Mouse (Mus musculus): ENCODE results near the gene Cers3.

Cers3 gene

DNA sequence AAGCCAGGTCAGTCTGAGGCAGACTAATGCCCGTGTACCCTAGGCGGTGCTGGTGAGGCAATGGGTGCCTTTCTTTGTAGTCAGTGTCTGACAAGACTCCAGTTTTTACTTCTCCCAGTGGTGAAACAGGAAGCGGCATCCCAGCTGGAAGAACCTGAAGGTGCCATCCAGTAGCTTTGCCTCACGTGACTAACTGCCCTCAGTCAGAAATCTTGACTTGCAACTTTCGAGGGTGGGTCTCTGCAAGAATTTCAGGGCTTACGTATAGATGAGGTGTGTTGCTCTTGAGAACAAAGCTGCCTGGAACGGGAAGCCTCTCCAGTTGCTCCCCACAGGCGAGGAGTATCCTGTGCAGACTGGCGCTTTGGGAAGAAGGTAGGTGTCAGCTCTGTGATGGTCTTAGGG lies at the start of gene Cers3:
Gene Cers3 (plus strand): TSS at position 128 of the 405 bp plus-strand sequence.
- no peak for DNase-seq (ENCODE audit: low read depth)

DNA sequence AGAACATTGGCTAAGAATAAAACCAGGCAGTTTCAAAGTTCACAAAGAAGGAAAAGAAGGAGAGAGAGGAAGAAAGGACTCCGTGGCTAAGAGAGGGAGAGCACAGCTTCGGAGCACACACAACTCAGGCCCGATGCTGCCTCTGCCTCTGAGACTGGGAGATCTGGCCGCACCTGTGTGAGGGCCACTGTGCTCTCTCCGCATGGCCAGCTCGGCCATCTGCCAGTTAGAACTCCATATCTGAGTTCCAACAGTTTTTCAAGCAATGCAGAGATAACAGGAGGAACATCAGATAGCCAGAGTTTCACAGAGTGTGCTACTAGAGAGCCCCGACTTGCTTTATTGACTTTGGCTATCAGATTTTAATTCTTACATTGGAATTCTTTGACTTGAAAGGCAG lies 48.8 kb upstream of the Cers3 start:
- no peak for DNase-seq (ENCODE audit: low read depth)

DNA sequence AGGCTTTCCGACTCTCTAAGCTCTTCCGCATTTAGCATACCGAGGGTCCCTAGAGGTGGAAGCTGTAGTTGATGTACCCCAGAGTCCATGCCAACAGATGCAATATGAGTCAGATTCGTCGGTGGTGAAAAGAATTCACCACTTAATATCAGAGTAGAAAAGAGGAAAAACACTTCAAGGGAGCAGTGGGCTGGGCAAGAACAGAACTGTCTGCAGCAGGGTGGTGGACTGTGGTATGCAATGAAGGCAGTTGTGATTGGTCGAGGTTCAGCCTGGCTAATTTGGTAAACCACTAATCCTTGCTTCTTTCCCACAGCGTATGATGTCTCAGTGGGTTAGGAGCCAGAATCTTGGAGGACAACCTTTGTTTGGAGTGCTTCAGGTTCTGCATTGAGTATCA lies 40.6 kb upstream of the Cers3 start:
- DNase-seq (ENCODE audit: low read depth), result no peak

DNA sequence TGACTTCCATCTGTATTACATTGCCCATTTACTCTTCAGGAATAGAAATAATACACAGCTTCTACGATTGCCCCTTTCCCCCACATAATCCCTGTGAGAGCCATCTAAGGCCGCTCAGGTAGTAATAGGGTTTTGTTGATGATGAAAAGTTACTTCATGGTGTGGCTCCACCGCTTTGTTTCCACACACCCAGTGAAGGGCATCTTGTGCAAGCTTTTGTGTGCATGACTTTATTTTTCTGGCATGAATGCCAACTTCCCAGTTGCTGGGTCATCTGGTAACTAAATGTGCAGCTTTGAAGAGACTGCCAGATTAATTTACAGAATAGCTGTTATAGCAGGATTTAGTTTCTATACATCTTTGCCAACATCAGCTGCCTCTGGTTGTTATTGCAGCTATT lies 38.7 kb upstream of the Cers3 start:
- DNase-seq (ENCODE audit: low read depth), result no peak

DNA sequence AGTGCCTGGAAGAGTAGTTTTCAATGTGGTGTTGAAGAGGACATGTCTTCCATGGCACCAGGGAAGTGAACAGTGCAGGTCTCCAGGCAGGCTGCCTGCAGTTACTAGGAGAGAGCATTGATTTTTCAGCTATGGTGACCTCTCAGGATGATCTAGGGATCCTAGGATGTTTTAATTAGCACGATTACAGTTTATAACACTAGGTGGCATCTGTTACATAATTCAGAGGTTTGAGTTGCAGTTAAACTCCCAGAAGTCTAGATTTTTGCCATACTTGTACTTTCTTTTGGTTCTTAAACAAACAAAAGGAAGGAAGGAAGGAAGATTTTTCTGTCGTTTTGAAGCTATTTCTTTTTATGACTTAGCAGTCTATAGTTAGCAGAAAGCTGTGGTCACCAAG lies 32.1 kb upstream of the Cers3 start:
- DNase-seq (ENCODE audit: low read depth), result peak; percentile 6

DNA sequence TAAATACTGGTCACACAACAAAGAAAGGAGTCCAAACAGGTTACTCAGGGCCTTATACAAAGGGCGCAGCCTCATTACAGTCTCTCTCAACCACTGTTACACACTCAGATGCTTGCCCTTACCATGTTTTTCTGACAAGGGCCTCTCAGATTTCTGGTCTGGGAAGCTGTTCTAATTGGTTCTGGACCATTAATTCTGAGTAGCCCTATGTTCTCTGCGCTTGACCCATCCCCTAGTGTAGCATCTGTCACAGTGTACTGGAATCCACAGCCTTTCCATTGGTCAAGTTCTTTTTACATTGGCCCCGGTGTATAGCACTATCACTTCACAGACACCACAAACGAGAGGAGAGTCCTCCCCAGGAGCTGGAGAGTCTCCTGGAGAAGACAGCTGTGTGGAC lies 18.8 kb upstream of the Cers3 start:
- DNase-seq (ENCODE audit: low read depth), result no peak

DNA sequence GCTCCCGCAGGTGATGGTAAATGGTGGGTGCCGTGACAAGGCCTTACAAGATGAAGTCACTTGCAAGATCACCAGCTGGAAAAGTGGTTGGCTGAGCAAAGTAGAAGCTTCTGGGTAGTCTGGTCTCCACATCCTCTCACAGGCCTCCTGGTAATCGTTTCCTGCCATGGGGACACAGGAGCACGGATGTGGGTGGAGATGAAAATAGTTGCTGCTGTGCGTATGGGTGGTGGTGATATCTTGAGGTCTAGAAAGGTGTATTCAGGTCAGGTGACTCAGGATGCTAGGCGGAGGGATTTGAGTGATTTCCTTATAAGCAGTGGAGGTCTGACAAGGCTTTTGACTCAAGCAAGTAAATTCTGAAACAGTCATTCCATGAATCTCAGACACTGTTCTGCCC lies 18.4 kb upstream of the Cers3 start:
- peak; percentile 45 for DNase-seq (ENCODE audit: low read depth)

DNA sequence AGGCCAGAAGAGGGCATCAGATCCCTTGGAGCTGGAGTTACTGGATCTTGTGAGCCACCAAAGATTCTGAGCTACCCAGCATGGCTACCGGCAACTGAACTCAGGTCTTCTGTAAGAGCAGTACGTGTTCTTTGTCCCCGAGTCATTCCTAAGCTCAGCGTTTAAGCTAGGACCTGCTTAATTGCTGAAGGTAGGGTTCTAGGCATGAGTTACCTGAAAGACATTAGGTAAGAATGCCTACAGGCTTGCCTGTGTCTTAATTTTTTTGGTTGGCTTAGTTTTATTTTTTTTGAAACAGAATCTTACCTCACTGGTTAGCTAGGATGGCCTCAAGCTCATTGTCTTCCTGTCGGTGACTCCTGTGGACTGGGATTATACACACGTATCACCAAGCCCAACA lies 15.2 kb upstream of the Cers3 start:
- DNase-seq (ENCODE audit: low read depth), result no peak

DNA sequence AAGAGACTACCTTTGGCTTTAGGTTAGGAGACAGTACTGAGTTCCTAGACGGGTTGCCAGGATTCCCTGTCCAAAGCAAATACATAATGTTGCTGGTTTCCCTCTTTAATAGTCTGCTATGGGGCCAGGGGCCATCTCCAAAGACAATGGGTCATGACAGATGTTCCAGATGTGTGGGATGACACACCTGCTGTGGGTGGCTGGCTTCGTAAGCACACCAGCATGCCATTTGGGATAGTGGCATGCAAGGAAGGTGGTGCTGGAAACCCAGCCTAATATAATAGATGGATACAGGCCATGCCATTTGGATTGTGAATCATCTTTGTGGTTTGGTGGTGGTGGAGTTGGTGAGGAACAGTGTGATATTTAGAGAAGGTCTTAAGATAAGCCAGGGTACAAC lies 14.1 kb upstream of the Cers3 start:
- no peak for DNase-seq (ENCODE audit: low read depth)

DNA sequence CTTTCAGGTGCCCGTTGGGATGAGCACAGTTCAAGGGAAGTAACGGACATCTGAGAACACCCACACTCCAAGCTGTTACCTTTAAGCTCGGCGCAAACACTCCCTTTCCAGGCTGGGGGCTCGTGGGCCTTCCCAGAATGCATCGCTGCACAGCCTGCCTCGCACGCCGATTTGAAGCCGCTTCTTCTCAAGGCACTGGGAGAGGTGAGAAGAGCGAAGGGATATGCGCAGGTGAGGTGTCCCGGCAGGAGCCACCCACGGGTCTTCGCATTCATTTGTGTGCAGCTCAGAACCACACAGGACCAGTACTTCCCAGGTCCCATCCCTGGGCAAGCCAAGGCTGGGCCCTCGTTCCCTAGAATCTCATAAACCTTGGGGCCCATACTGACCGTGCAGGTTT lies 9.9 kb upstream of the Cers3 start:
- no peak for DNase-seq (ENCODE audit: low read depth)

DNA sequence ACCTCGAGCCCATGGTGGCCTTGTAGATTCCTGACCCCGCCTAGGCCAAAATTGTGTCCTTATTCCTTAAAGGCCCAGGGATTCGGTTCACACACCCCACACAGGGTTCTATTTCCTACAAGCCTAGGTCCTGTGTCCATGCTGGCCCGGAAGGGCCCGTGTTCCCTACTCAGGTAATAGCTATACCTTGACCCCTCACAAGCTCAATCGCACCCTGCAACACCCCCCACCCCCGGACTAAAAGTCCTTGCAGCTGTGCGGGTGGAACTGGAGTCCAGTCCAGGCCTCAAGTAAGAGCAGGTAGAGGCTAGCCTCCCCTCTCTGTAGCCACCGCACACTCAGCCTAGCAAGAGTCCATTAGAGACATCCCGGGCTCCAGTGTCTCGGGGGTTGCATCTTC lies 9.4 kb upstream of the Cers3 start:
- DNase-seq (ENCODE audit: low read depth), result no peak

DNA sequence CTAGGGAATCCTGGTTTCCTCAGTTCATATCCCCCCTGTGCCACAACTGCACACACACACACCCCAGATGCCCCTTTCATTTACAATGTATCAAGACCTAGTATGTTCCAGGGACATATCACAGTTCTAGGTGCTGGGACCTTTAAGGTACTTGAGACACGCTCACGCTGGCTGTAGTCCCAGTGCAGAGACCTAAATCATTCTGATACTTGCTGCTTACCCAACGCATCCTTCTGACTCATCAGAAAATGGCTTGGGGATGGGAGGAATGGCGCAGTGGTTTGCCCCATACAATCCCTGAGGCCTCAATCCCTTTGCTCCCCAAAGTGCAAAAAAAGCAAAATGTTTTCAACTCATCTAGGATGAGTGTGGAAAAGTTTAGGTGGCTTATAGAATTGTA lies 8.8 kb upstream of the Cers3 start:
- no peak for DNase-seq (ENCODE audit: low read depth)

DNA sequence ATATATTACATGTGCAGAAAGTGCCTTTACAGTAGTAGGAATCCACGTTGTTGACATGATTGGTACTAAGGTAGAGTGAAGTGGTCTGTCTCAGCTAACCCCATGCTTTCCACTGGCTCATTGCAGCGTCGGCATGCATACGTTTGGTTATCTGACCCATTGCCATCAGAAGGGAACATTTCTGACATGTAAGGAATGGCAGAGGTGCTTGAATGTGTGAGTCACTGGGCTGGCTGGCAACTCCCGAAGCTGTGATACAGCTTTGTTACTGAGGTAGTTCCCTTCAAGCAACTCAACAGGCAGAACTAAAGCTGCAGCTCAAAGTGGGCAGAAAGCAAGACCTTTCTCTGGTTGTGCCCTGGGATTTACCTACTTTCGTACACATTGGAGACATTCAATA lies 8.3 kb upstream of the Cers3 start:
- no peak for DNase-seq (ENCODE audit: low read depth)

DNA sequence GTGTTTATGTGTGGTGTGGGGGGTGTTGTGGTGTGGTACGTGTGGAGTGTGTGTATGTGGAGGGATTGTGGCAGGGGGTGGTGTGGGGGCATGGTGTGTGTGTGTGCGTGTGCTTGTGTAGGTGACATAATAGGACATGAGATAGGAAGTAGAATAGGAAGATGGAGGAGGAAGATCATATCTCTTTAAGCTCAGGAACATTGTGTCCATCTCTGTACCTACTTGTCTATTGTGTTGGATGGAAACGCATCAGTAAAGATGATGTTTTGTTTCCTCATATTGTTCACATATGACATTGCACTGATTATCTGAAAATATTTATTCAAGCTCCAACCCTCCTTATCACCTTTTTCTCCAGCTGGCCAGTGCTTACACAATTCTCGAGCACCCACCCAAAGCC lies 5.9 kb upstream of the Cers3 start:
- no peak for DNase-seq (ENCODE audit: low read depth)

DNA sequence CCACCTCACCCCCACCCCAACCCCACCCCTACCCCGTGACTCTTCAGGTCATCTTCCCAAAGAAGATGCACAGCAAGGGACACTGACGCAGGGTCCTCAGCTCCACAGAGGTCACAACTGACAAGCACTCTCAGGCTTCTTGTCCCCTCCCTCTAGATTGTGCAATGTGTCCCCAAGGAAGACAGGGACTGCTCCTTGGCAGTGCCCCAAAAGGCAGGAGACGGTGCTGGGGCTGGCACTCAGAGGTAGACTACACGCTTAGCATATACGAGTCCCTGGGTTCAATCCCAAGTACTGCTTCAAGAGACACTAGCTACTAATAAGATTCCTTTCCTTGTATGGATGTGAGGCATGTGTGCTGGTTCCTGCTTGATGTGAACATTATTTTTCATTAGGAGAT lies 2.3 kb upstream of the Cers3 start:
- no peak for DNase-seq (ENCODE audit: low read depth)

DNA sequence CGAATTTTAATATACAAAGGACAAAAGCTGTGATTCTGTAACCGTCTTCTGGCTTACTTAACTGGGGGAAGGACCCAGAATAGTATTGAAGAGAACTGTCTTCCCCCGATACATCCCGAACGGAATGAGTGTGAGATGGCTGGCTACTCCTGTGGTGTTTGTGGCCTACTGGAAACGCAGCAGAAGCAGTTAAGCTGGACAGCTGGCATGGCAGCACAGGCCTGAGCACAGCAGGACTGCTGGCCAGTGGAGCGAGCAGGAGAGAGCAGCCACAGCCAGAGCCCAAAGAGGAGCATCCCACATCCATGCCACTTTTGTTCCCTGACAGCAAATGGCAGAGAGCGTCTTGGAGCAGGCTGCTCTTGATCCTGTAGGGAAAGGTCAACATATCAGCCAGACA lies 1.9 kb upstream of the Cers3 start:
- no peak for DNase-seq (ENCODE audit: low read depth)

DNA sequence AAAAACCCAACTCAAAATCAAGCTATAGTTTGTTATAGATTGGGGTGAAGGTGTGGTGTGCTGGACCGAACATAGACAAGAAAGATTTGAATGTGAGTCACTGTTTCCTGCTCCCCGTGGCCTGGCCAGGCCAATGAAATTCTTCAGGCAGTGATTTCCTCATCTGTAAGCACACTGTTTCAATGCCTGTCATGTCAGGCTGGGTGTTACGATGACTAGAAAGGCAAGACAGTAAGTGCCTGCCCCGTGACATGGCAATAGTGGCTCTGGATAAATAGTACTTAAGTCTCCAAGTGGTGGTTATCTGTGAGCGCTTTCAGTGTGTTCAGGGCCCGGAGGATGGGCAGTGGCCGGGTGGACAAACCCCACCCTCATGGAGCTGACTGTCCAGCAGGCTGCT lies 3.7 kb downstream of the Cers3 start:
- DNase-seq (ENCODE audit: low read depth), result no peak

DNA sequence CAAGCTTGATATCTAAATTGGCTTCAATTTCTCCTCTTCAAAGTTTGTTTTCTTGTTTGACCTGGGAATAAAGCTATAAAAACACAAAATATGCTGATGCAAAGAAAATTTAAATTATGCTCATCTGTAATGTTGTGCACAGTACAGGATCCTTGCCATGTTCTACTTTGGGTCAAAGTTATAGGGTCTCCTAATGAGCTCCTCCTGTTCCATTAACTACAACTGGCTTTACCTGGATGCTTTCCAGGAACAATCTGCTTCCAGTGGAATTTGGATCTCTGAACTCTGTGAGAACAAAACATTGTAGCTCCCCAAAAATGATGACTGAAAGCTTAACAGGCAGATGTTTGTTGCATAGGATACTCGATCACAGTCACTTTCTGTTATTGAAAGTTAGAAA lies 6.7 kb downstream of the Cers3 start:
- DNase-seq (ENCODE audit: low read depth), result no peak

DNA sequence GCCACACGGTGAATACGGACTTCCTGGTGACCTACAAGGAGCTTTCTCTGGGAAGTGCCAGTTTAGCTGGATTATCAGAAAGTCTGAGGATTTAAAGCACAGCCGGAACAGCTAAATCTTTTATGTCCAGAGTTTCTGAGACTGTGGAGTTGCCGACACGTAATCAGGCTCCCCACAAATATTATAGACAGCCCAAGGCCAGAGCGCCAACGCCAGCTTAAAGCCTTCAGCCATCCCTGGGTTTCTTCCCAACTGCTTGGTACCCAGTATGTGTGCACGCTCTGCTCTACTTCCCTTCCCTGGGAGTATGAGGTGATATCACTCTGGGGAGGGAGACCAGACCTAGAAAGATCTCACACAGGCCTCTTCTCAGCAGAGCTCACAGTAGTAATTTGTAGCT lies 10.5 kb downstream of the Cers3 start:
- DNase-seq (ENCODE audit: low read depth), result no peak

DNA sequence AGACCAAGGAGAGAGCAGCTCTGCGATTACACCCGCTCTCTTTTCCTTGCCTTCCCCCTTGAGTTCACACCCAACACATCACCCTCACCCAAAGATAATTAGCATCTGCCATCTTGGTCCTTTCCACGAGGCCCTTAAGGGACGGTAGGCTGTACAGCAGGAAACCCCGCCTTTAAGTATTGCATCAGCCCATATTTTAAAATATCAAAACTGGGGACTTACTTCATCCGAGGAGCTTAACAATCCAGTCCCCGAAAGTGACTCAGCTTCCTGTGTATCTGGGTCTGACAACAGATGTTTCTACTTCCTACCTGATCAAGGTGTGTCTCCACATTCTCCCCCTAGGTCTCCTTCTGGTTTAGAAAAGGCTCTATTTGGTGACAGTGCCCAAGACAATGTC lies 12.3 kb downstream of the Cers3 start:
- DNase-seq (ENCODE audit: low read depth), result no peak

DNA sequence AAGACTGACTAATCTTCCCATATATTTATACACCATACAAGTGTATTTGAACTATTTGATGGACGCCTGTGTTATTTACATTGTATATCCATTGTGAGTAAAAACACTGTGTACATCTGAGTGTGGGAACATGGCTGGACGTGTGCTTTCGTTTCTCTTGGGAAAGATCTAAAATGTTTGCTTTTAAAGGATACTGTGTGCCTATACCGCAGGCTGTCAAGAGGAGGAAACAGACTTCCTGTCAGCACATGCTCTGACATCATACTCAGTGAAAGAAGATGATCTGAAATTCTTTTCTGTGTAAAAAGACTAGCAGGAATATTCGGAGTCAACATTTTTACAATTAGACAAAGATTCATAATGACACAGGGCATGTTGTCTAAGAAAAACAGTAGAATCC lies 26.6 kb downstream of the Cers3 start:
- no peak for DNase-seq (ENCODE audit: low read depth)

DNA sequence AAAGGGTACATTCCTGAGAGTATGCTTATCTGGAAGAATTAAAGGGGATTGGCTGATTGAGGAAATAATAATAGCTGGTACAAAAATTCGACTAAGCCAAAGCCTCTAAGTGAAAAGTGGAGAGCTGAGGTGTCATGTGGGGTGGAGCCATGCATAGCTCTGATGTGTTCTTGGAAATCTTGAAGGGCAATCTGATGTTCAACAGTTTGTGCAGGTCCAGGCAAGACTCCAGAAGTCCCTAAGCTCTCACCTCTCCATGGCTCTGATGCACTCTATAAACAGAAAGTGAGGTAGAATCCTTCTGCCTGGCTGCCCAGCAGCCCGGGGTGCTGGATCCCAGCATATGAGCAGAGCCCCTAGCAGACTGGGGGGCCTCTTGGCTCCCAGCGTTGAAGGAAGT lies 27.4 kb downstream of the Cers3 start:
- no peak for DNase-seq (ENCODE audit: low read depth)

DNA sequence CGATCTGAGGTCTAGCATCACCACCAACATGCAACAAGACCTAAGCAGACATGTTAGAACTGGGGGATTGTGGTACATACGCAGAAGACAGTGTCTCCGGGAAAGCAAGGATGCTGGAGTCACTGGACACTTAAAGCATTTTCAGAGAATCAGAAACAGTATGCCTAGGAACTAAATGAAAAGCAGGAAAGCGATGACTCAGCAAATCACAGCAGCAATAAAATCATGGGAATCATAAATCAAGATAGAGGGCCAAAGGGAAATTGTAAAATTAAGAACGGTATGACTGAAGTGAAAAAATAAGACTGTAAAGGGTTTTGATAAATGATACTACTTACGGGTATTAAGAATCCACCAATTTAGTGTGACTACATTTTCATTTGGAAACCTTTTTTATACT lies 27.9 kb downstream of the Cers3 start:
- no peak for DNase-seq (ENCODE audit: low read depth)

DNA sequence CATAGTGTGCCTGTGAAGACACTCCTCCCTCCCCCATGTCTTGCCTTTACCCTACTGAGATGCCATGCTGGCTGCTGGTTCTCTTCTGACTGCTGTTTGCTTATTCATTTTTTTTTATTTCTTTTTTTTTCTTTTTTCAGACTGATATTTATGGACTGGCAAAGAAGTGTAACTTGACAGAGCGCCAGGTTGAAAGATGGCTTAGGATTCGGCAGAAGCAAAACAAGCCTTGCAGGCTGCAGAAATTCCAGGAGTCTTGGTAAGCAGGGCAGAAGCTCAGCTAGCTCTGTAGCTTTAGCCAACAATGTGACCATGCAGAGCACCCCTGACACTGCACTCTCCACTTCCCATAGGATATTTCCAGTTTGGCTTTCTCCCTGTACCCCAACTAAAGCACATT lies 36.1 kb downstream of the Cers3 start:
- no peak for DNase-seq (ENCODE audit: low read depth)
